Mouse (Mus musculus): ENCODE results near the gene Henmt1.

Gene Henmt1

DNA sequence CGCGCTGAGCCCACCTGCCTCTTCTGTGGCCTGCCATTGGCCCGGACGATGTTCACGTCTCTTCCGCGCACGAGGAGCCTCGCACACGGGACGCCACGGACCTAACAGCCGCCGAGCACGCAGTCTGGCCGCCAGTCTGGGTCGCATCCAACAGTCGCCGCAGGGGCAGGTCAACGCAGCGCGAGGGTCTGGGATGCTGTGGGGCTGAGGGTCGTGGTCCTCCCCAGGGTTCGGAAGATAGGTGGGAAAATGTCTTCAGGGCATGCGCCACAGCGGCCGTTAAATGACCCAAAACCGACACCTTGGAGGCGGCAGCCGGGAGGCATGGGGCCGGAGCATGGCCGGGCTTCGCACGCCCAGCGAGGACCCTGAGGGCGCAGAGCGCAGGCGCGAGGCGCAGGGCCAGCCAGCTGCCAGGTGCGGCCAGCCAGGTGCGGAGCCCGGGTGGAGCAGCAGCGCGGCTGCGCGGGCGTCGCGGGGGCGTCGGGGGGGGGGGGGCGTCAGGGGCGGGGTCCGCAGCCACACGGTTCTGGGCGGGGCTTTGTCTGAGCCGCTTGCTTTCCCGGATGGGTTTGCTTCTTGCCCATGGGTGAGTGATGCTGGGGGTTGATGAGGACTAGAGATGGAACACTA is 444 bp downstream of the Henmt1 start, which contains the start of gene Gm9857:
TSS of gene Gm9857 (minus strand) at position 445 of the 633 bp plus-strand sequence.
- DNase-seq (ENCODE audit: low spot score in 2 of 2): no peak

GRCm38 (mm10) chr3:108940996-108941395 is 1.3 kb downstream of the Henmt1 start:
- DNase-seq (ENCODE audit: low spot score in 2 of 2): no peak

DNA sequence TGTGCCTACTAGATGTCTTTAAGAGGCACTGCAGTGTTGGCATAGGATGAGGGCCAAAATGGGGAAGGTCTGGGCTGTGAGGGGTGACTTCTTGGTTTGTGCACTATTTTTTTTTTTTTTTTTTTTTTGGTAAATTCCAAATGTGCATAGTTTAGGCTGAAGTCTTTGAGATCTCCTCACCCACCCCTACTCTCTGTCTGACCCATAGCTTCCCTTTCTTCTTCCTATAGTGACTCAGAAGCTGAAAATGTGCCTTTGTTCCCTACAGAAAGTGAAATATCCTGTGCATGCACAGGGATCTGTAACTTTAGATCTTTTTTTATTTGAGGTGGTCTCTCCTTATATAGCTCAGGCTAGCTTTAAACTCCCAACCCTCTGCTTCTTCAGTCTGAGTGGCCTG is 18.3 kb downstream of the Henmt1 start:
- DNase-seq (ENCODE audit: low spot score in 2 of 2): no peak

GRCm38 (mm10) chr3:108959680-108960295 is 20.1 kb downstream of the Henmt1 start:
- no peak for DNase-seq (ENCODE audit: low spot score in 2 of 2)

DNA sequence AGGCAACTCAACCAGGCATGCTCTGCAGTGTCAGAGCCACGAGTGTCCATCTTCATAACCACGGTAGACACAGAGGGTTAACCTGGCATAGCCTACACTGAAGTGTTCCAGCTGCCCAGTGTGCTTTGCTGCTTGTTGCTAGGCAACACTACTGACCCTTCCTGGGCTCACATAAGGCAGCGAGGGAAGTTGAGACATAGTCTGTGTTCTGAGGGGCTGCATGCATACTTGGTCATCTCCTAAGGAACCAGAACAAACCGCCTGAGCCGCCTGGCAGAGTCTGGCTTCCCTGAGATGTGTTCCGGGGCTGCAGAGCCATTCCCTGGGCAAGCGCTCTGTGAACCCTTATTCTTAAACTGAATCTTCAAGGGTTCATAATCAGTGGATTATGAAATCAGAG is 21.6 kb downstream of the Henmt1 start:
- DNase-seq (ENCODE audit: low spot score in 2 of 2): no peak

DNA sequence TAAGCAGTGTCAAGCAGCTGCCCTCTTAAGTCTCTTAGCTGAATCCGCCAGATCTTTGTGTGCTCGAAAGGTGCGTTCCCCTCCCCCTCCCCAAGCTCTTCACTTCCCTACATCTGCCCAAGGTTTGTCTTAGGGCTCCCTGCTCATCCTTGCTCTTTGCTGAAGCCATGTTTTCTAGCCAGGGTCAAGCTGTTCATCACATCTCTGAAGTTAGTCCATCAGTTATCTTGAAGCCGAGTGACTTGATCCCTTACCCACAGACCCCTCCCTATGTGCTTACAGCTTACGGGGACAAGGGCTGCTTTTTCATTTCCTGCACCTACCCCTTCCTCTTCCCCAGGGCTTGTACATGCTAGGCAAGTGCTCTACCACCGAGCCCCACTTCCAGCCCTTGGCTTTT is 22.0 kb downstream of the Henmt1 start:
- no peak for DNase-seq (ENCODE audit: low spot score in 2 of 2)

DNA sequence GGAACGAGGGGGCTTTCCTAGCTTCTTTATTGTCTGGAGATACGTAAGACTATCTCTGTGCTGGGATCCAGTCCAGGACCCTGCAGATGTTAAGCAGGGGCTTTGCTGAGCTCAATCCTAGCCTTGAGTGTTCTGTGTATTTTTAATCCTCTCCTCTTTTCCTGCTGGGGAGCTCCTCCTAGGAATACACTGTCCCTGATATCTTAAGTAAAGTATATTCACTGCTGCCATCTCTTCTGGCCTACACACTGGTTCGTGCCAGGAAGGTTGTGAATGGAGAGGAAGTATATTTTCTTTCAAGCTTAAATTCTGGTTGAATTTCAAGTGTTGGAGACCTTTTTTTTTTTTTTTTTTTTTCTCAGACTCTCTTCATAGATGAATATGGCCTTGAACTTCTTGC is 23.6 kb downstream of the Henmt1 start:
- no peak for DNase-seq (ENCODE audit: low spot score in 2 of 2)

- DNase-seq (ENCODE audit: low spot score in 2 of 2): no peak
These were observed 24.1 kb downstream of the Henmt1 start for GRCm38 (mm10) chr3:108963776-108964175.

- DNase-seq (ENCODE audit: low spot score in 2 of 2): no peak
These were observed 24.8 kb downstream of the Henmt1 start for GRCm38 (mm10) chr3:108964361-108965044.

- no peak for DNase-seq (ENCODE audit: low spot score in 2 of 2)
These were observed 26.4 kb downstream of the Henmt1 start for GRCm38 (mm10) chr3:108966051-108966450.

- DNase-seq (ENCODE audit: low spot score in 2 of 2): no peak
These were observed 34.4 kb downstream of the Henmt1 start for GRCm38 (mm10) chr3:108973980-108974660.

GRCm38 (mm10) chr3:108974920-108975485 is 35.3 kb downstream of the Henmt1 start:
- DNase-seq (ENCODE audit: low spot score in 2 of 2): no peak

- DNase-seq (ENCODE audit: low spot score in 2 of 2): no peak
These were observed 37.8 kb downstream of the Henmt1 start for GRCm38 (mm10) chr3:108977340-108978030.

GRCm38 (mm10) chr3:108981946-108982345 is 42.3 kb downstream of the Henmt1 start:
- no peak for DNase-seq (ENCODE audit: low spot score in 2 of 2)

DNA sequence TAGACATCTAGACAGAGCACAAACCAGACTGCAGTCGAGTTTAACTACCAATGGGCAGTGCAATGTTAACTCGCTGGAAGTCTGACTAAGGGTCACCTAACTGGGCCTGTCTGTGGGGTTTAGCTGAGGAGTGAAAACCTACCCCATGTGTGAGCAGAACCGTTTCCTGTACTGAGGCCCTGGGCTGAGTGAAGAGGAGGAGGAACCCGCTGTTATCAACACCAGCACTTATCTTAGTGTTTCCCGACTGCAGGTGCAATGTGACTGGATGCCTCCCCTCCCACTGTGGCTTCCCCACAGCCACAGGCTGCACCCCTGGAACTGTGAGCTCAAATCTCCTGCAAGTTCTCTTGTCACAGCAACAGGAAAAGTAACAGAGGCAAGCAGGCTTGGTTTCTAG is 44.3 kb downstream of the Henmt1 start:
- DNase-seq (ENCODE audit: low spot score in 2 of 2): no peak

GRCm38 (mm10) chr3:108986534-108986933 is 46.9 kb downstream of the Henmt1 start:
- DNase-seq (ENCODE audit: low spot score in 2 of 2): no peak

DNA sequence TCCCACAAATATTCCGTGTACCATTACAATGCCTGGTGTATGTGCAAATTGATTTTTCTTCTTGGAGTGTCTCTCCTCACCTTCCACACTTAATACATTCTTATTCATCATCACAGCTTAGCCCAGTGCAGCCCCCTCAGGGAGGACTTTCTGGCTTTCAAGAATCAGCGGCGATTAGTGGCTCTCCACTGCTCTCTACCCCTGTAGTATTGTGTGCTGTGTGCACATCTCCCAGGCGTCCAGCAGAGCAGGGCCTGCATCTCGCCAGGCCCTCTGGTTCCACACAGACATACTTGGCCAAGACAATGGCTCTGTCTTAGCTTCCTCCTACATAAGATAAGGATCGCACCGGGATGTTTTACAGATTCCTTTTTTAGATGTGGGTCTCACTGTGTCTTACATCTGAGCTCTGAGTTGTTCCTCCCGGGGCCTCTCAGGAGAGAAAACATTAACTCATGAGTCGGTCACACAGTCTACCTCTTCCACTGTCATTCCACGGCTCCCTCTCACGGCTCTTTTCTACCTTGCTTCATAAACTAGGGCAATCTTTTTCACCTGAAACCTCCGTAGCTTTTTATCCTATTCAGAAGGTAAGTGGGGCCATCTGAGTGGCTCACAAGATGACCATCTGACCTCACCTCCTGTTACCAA is 47.5 kb downstream of the Henmt1 start:
- DNase-seq (ENCODE audit: low spot score in 2 of 2): no peak

DNA sequence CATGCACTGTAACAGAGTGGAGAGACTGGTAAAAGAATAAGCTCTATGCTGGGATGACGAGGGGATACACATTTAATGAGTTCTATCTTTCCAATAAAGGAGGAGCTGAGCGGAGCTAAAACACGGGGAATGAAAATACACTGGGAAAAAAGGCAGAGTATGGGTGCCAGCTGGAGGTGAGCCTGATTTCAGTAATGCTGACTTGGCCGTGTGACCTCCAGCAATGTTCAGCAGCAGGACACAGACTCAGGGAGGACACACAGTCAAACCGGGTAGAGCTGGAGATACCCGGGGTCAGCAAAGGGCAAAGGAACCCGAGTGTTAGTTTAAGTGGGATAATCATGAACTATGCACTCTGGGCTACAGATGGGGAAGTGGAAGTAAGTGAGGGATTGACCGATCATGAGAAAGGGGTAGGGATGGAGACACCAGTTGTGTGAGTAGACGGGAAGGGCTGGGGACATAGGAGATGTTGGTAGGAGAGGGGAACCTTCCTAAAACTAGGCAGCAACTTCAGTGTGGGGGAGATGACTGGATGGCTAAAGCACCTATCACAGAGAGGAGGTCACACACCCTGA is 50.4 kb downstream of the Henmt1 start:
- no peak for DNase-seq (ENCODE audit: low spot score in 2 of 2)

DNA sequence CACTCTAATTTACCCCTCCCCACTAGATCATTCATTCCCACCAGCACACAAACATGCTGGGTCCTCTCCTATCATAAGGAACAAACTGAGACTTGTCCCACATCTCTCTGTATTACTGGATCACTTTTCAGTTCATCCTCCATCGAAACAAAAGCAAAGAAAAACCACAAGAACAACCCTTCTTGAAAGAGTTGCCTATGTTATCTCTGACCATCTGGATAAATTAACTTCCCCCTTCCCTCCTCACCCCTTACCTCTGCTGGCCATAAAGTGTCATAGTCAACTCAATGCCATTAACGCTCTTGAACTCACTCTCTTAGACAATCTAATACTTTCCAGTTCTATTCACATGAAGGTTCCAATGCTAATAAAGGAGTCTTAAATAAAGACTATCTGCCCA is 54.8 kb downstream of the Henmt1 start:
- DNase-seq (ENCODE audit: low spot score in 2 of 2): no peak

GRCm38 (mm10) chr3:108995379-108995778 is 55.7 kb downstream of the Henmt1 start:
- DNase-seq (ENCODE audit: low spot score in 2 of 2): no peak

DNA sequence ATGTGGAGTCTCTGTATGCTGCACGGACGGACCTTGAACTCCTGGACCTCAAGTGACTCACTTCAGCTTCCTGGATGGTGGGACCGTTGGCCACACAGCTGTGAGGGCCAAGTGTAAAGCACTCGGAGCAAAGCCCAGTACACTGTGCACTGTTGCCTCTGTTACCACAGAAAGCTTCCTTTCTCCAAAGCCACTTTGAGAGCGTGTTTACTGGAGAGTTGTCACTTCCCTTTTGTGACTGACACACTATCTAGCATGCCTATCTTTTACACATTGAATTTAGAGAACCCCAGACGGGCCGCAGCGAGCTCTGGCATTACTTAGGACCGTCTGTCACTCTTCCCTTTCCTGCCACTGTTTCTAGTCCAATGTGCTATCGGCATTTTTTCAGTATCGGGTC is 57.6 kb downstream of the Henmt1 start:
- DNase-seq (ENCODE audit: low spot score in 2 of 2): no peak
